Mouse (Mus musculus) heart, adult 10 weeks (tissue): ENCODE data around the gene Zfp985. TPM values are rescaled to one million over a fixed set of nuclear protein-coding genes. Genes with fewer than 3 reads are reported as not detected.

Source experiments
- polyA plus RNA-seq: library from polyadenylated mRNA; stranded (reverse); fragments of 350-450 nt; fragmentation: Illumina TruSeq; extraction: RNeasy Lipid Tissue Mini Kit (QIAGEN cat#74804); gene quantifications from one replicate; pipeline ENCODE4 v1.2.3, GENCODE M21; 2014; ENCODE audit warnings: low read depth, low replicate concordance

The Zfp985 gene
- polyA plus RNA-seq, result 0.73 TPM

DNA sequence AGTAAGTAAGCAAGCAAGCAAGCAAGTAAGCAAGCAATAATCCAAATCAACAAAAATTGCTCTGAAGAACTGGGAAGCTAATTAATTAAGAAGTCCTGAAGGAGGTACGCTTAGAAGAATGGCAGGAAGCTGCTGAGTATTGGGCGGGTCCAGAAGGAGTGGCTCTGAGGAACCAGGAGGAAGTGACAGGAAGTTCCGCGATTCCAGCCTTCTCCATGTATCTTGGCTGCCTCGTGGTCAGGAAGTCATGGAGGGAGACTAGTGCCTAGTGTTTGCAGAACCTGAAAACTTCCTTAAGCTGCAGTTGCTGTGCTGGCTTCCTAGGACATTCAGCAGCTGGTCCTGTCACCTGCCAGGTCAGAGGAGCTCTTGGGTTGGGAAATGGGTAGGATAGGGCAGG is at the start of gene Zfp985:
Gene Zfp985, plus strand, starts transcription at position 207 of the 400 bp plus-strand sequence.

DNA sequence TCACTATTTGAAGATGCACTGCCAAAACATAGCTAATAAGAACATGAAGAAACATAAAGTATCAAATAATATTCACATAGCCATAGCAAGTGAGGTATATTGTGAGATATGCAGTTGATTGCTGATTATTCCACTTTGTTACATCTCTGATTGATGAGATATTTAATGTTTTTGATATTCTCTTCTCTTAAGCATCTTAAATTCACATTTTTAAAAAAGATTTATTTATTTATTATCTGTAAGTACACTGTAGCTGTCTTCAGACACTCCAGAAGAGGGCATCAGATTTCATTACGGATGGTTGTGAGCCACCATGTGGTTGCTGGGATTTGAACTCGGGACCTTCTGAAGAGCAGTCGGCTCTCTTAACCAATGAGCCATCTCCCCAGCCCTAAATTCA is 13.2 kb upstream of the Zfp985 start, which contains the start of gene Gm16503:
Gene Gm16503, plus strand, starts transcription at position 301 of the 400 bp plus-strand sequence.

Other genes starting within 250 kb of the Zfp985 start
- gene Zfp988, start 247.6 kb upstream of the Zfp985 start, polyA plus RNA-seq, result not detected
- gene Zfp978, start 192.0 kb upstream of the Zfp985 start, polyA plus RNA-seq, result 0.42 TPM
- gene Zfp982, start 60.9 kb upstream of the Zfp985 start, polyA plus RNA-seq, result 14.8 TPM
- not detected for gene Gm16503, start 13.1 kb upstream of the Zfp985 start, polyA plus RNA-seq
- gene Zfp979, start 89.2 kb downstream of the Zfp985 start, polyA plus RNA-seq, result 7.9 TPM
- not detected for gene Zfp534, start 149.3 kb downstream of the Zfp985 start, polyA plus RNA-seq